Mouse (Mus musculus) heart, postnatal 4 days (tissue): ENCODE results near the gene Zfyve28. TPM values are rescaled to one million over a fixed set of nuclear protein-coding genes. Genes with fewer than 3 reads are reported as not detected.

Experiments used
- DNase-seq: peaks from one replicate; pipeline ENCODE4 v3.0.0; 2021
- total RNA-seq, 2 experiments: library from RNA; stranded (reverse); gene quantifications; 2 replicates each; pipeline ENCODE4 v1.2.3; 2021

The Zfyve28 gene
- total RNA-seq, 2 experiments from 2014 or later: 1.5 to 2.5 TPM

- DNase-seq: no peak
Measured at GRCm38 (mm10) chr5:34286516-34286915, 1.7 kb downstream of the Zfyve28 start.

DNA sequence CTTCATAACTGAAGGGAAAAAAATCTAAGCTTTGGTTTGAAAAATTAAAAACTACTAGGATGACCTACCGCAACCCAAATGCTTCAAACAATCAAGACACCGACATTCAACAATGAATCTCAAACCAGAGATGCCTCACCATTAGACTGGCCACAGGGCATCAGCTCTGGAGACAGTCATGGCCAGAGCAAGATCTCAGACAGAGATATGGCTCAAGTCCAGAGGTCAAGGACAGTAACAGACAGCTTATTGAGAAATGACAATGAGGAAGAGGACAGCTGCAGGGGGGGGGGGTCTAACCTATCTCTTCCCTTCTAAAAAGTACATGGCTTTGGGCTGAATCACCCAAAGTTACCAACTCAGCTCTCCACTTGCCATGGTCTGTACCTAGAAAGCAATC lies 3.0 kb downstream of the Zfyve28 start:
- DNase-seq: no peak

DNA sequence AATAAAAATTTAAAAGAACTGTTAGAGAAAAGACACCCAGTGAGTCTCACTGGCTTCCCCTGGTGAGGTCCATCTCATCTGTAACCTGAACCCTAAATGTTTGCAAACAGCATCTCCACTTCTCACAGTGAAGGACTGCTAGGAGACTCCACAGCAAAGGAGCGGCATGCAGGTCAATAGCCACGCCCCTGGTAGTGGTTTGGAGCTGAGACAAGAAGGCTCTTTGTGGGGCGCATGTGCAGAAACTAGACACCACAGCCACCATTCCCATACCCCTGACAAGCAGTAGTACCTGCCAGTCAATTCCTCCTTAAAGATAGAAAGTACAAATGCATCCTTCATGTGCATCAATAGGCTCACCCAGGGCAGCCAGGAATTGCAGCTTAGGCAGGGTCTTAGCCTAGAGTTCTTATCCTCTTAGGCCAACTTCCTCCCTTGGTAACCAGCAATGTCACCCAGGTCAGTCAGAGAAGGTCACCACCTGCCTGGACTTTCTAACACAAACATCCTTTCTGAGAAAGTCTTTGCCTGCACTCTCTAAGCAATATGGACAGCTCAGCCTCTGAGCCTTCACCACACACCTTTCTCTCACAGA lies 4.0 kb downstream of the Zfyve28 start:
- no peak for DNase-seq

DNA sequence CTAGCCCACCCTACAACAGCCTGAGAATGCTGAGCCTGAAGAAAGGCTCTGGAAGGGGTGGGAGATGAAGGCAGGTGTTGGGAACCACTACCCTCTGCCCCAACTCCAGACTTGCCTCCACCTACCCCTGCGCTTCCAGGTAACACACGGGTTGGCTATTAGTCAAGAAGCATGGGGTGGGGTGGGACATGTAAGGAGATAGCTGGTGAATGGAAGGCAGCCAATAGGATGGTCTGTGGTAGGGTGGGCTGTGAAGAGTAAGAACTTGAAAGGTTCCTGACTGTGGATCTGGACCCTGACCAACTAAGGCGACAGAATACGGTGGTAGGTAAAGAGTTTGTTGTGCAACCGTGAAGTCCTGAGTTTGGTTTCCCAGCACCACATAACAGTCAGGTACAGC lies 4.9 kb downstream of the Zfyve28 start:
- no peak for DNase-seq

DNA sequence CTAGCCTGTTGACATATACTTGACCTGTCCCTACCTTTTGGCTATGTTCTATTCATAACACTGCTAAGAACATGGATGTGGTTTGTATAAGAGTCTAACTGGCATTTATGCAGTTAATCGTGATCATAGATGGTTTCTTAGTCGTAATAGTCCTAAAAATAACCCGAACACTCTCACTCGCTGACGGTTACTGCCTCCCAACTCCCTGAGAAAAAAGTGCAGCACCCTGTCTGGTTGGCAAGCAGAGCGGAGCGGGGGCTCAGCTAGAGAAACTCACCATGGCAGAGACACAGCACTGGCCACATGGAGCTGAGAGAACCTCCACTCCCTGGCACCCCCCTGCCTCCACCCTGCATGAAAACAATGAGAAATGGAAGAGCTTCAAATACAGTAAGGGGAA lies 7.3 kb downstream of the Zfyve28 start:
- peak; percentile 35 for DNase-seq

DNA sequence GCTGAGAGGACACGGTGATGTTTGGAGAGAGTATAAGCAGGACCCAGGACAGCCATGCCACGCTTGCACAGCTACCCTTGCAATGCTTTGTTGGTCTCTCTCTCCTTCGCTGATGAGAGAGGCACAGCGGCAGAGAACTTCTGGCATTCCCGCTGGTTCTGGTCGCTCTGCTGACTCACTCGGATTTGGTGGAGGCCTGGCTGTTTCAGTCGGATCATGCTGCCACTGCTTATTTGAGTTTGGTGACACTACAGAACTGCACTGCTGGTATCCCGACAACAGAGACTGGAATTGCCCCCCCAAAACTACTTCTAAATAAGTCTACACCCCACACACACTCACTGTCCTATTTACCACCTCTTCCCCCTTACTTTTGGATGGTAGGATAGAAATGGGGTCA lies 9.0 kb downstream of the Zfyve28 start:
- no peak for DNase-seq

DNA sequence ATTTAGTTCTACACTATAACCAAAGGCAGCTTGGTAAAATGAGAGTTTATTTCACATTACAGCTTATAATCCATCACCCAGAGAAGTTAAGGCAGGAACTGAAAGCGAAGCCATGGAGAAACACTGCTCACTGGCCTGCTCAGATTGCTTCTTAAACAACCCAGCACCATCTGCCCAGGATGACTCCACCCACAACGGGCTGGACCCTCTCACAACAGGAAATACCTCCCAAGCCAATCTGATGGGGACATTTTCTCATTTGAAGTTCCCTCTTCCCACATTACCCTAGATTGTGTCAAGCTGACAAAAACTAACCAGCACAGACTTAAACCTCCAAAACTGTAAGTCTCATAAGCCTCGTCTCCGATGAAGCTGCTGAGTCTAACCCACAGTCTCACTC lies 10.2 kb downstream of the Zfyve28 start:
- DNase-seq: no peak

DNA sequence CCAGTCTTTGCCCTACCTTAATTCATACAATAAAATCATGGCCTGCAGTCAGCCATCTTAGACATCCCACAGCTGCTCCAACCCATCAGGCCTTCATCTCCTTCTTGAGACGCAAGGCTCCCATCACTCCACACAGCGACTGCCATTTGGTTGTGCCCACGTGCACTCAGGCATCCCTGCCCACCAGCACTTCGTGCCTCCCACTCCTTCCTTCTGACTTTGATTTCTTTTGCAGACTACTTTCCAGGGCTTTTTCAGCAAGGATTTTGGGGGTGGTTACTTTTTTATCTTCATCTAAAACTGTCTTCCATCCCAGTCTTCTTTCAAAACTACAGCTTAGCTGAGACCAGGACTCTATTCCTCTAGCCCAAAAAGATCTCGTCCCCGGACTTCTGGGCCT lies 11.5 kb downstream of the Zfyve28 start:
- DNase-seq: no peak

GRCm38 (mm10) chr5:34276191-34276590 lies 12.1 kb downstream of the Zfyve28 start:
- DNase-seq: peak; percentile 48

DNA sequence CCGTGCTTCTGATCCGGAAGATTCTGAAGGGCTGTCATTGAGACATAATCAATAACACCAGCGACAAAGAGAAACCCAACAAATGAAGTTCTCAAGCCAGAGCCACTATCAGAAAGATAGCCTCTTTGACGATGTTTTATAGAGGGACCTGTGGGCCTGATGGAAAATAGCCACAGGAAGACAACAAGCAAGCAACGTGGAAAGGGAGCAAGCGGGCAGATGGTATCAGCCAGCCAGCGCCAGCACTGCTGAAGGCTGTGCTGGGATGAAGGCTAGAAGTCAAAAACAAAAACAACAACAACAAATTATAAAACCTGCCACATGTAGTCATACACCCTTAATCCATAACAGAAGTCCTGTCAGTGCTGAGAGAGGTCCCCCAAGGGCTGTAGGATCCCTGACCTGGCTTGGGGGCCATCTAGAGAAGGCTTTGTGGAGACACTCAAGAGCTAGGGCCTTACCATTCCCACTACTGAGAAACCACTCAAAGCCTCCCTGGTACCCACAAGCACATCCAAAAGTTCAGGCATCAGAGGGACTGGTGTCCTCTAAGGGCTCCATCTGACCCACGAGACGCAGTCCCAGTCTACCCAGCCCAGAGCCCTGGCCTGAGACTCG lies 13.5 kb downstream of the Zfyve28 start:
- no peak for DNase-seq

DNA sequence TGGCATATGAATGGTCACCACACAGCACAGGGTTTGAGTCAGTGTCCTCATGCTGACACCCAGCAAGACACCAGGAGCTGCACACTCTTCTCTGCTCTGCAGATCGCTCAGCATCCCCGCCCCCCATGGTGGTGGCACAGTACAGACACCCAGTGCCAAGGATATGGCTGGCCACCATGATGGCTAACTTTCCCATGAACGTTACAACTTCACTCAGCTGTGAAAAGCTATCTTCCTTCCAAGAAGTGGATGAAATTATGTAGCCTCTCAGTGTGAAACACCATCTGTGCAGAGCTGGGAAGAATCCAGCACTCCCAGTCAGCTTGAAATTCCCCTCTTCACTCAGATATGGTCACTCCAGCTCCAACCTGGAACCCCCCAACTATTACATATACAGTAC lies 14.0 kb downstream of the Zfyve28 start:
- no peak for DNase-seq

DNA sequence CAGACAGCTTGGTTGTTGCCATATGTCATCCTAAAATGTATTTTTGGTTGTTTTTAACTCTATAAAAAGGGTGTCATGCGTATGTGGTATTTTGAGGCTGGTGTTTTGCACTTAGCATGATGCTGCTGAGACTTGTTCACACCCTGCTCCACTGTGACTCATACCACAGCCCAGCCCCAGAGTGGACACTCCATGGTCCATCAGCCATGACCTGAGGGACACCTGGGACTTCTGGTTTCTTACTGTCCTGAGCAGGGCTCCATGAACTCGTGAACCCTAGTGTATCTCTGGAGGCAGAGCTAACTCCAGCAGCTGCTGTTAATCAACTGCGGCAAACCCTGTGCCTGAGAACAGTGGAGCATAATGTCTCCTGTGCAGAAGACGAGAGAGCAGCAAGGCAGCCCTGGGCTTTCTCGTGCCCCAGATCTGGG lies 15.0 kb downstream of the Zfyve28 start:
- no peak for DNase-seq

GRCm38 (mm10) chr5:34271743-34272142 lies 16.5 kb downstream of the Zfyve28 start:
- DNase-seq: peak; percentile 47

DNA sequence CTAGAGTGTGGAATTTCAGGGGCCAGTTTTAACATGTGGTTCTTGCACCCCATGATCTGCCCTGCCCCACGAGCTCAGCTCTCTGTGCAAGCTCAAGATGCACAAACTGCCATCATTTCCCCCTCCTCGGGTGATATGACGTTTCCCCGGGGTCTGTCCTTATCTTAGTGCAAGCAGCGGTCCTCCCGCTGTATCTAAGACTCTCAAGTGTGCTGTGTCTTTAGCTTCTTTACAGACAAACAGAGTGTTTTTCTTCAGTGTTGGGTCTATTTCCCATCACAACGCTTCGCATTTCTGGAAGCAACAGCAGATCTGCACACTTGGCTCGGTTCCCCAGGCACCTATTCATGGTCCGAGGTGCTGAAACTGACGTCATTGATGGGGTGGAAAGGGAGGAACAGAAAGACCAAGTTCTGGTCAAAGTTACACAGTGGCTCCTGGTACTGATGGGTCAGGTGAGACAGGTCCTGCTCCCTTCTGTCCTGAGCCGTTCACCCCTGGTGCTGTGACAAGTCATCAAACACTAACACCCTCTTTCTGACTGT lies 18.3 kb downstream of the Zfyve28 start:
- no peak for DNase-seq

DNA sequence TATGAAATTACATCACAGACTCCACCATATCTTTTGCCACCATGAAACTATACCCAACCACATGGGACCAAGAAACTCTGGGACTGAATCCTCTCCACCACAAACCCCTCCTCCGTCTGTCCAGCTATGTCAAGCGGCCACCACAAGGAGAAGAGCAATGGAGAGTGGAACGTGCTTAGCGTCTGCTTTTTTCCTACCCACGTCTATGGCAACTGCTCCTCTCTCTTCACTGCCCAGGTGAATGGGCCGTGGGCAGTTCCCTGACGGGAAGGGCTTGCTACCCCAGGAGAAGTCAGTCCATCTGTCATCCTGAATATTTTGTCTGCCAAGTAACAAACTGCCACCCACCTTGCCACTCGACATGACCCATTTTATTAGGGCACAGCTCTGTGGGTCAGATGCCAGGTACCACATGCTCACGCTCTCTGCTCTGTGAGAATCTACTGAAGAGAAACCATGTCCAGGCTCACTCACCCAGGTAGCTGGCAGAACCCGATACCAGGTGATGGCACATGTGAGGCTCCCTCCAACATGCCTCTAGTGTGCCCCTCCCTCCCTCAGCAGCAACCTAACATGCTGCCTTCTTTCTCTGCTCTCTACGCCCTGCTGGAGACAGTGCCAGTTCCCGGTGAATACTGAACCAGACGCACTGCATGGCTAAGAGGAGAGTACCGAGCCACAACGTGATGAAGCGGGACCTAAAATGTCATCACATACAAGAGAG lies 18.9 kb downstream of the Zfyve28 start:
- no peak for DNase-seq

DNA sequence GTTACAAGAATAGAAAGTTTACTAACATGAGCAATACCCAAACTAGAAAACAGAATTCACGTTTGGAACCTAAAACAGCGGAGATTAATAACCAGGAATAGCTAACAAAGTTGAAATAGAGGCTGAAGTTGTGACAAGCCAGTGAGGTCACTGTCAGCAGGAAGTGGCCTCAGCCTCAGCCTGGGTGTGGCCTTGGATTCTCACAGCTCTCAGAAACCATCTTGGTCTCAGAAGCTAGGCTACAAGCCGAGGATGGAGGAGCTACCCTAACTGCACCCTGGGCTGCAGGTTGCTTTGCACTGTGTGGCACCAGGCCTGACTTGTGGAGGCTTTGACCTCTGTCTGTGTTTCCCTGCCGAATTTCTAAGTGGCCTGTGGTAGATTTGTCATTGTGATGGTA lies 22.2 kb downstream of the Zfyve28 start:
- no peak for DNase-seq

DNA sequence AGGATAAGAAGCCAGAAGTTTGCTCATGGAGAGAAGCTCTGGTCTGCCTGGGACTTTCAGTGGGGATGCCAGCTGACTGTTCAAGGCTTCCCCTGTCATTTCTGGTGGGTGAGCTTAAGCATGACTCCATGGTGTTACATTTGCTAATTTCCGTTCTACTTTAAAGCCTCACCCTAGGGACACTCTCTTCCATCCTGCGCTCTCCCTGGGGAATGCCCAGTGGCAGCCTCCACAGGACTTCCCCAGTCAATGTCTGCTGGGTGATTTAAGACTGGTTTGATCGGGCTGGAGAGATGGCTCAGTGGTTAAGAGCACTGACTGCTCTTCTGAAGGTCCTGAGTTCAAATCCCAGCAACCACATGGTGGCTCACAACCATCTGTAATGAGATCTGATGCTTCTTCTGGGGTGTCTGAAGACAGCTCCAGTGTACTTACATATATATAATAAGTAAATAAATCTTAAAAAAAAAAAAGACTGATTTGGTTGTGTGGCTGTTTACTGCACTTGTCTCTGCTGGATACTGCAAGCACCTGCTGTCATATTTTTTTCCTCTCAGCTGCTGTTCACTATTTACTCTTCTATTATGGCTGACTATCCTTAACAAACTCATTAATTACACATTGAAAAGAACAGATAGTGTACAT lies 29.0 kb downstream of the Zfyve28 start:
- no peak for DNase-seq

GRCm38 (mm10) chr5:34255189-34255588 lies 33.1 kb downstream of the Zfyve28 start:
- no peak for DNase-seq

- DNase-seq: no peak
Measured at GRCm38 (mm10) chr5:34254309-34254708, 33.9 kb downstream of the Zfyve28 start.

DNA sequence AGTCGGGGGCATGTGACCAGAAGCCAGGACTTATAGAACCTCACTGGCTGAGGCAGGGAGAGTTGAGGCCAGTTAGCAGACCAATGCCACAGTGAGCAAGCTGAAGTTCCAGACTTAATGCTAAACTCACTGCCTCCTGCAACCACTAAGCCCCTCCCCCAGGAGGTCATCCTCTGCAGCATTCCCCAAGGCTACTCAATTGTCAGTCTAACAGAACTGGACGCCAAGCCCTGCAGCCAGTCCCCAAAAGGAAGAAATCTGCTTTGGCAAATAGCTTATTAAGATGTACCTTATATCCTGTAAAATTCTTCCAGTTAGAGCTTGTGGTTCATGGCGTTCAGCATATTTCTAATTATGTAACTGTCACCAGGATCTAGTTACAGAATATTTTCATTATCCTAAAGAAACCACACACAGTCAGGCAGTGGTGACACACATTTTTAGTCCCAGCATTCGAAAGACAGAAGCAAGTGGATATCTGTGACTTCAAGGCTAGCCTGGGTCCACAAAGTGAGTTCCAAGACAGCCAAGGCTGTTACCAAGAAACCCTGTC lies 35.2 kb downstream of the Zfyve28 start:
- no peak for DNase-seq

DNA sequence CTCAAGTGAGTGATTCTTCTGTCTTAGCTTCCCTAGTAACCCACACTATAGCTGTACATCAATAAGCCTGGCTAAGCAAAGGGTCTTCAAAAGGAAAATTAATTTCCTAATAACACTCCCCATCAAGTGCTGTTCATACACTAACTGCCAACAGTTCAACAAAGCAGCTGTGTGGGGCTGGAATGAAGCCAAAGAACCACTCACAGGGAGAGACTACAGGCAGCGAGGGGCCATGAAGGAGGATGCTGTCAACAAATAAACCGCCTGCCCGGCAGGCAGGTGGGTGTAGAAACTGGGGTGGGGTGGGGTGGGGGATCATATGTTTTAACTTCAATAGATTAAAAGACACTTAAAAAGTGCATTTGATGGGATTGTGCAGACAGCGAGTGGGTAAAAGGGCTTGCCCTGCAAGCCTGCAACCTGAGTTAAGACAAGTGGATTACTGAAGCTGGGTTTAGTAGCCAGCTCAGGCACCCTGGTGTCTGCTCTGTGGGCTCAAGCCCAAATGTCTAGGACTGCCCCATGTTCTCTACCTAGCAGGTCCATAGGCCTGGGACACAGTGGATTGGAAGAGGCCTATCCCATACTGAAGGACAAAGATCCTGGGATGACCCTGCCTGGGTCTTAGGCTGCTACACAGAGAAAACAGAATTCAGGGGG lies 35.8 kb downstream of the Zfyve28 start:
- DNase-seq: peak; percentile 69

DNA sequence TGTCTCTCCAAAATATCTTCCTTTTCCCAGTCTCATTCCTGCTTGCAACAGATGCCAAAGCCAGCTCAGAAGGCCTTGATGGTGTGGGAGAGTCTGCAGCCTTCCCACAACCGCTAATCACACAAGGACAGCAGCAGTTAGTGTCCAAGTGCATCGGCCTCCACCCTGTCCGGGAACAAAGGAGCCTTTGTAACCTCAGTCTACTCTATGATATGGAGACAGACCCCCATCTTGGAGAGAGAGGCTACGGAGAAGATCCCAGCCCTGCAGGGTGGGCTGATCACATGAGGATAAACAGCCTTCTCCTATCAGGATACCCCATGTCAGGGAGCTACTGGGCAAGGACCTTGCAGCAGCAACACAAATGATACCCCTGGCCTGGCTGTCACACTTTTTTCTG lies 36.5 kb downstream of the Zfyve28 start:
- DNase-seq: no peak
